Mouse (Mus musculus) common myeloid progenitor, adult 5-6 weeks (primary cell): Measurements from ENCODE around the gene Pitx2. TPM values are rescaled to one million over a fixed set of nuclear protein-coding genes. Genes with fewer than 3 reads are reported as not detected.

Source experiments
- ATAC-seq: replicated peaks from 2 replicates; pipeline ENCODE4 v1.8.0; 2016; ENCODE audit warnings: low read depth, mild to moderate bottlenecking, moderate TSS enrichment, inconsistent platforms; ENCODE audit not compliant: poor library complexity, severe bottlenecking
- total RNA-seq: library from RNA; stranded (forward); fragments of 200-1000, 187-1606 nt; gene quantifications from 2 replicates; pipeline ENCODE4 v1.2.3, GENCODE M21; 2017

Pitx2 gene
- total RNA-seq, 1 experiment from 2014 or later: 0.41 TPM

- ATAC-seq: no peak
These were observed 1.5 kb downstream of the Pitx2 start for GRCm38 (mm10) chr3:129201156-129201555.

- ATAC-seq: no peak
These were observed 2.1 kb downstream of the Pitx2 start for GRCm38 (mm10) chr3:129201681-129202255.

GRCm38 (mm10) chr3:129202871-129203740, 3.4 kb downstream of the Pitx2 start:
- ATAC-seq: no peak

- ATAC-seq: peak; percentile 3; the same call in 1 of the 2 replicates
These were observed 4.2 kb downstream of the Pitx2 start for GRCm38 (mm10) chr3:129203761-129204440.

DNA sequence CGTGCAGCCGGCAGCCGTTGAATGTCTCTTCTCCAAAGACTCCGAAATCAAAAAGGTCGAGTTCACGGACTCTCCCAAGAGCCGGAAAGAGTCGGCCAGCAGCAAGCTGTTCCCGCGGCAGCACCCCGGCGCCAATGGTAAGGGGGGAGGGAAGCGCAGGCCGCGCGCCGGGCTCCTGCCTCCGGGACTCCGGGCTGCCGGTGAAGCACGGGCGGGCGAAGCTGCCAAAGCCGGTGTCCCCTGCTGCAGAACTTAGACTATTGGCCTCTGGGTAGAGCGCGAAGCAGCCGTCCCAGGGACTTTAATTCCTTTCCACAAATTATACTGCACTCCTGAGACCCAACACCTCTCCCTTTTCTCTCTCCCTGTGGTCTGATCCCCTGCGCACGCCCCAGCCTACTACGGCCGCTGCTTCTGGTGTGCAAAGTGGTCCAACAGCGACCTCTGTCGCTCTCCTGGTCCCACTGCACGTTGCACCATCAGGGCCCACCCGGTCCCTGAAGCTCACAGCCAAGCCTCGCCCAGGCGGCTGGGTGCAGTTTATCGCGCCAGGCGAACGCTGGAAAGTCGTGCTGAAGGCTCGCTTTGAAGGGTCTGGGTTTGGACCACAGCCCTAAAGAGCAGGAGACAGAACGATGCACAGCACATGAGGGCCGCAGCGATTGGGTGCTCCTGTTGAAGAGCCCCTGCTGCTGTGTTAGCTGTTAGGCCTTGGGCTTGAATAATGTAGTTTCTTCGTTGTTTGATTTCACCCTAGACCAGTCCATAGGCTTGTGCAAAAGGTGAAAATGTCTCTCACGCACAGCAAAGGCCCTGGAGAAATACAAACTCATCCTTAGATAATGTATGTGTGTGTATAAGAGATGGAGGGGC, 5.0 kb downstream of the Pitx2 start:
- ATAC-seq: peak; percentile 94

DNA sequence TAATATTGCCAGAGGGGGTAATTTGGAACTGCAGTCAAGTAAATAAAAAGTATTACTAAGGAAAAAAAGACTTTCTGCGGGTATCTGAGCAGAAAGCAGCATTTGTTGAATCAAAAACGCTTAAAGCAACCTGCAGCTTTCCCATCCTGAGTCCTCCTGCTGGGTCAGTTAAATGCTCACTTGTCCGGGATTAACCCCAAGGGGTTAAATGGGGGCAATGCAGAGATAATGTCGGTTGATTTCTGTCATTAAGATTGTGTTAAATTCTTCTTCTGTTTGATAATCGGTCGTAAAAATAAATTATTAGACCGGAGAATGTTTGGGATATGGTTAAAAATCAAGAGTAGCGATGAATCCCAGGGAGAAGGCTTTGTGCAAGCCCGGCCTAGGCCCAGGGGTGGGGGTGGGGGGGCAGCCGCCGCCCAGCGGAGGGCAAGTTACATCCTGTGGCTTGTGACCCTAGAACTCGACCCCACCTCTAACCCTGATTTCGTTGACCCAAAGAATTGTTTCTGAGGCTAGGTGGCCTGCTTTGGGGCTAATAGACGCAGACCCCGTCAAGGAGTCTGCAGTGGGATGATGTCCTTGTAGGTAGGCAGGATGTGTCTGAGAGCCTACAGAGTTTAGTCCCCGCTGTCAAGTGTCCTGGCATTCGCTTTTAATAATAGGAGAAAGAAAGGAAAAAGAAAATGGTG, 6.0 kb downstream of the Pitx2 start:
- no peak for ATAC-seq

- no peak for ATAC-seq
These were observed 7.1 kb downstream of the Pitx2 start for GRCm38 (mm10) chr3:129206776-129207175.

DNA sequence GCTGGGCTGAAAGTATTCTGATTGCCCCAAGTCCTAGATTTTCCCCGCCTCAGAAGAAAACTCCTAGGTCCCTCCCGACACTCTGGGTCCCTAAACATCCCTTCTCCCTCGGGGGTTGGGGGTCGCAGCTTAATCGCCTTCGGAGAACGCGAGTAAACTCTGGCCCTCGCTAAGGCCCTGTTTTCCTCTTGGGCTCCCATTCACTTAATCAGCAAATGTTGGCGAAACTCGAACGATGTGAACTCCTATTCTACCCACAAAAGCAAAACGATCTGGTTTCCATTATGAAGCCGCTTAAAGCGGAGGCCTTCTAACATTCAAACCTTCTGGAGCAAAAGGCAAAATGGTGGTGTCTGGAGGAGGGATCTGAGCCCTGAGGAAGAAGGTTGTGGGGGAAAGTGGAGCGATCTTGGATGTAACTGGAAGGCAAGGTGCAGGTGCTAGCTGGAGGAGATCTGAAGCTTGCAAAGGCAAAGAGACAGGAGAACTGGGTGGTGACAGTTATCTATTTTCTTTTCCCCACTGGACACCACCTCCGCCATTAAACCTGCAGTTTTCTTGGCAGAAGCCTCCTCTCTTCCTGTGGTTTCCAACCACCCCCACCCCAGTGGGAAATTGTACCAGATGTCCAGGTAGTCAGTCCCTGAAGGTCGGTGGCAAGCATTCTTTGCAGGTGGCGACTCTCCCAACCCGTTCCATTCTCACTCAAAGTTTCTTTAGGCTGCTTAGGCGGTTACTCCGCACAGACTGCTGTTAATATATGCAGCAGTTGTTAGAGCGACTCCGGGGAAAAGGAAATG, 7.8 kb downstream of the Pitx2 start:
- ATAC-seq: no peak

- ATAC-seq: no peak
These were observed 8.3 kb downstream of the Pitx2 start for GRCm38 (mm10) chr3:129208031-129208380.

DNA sequence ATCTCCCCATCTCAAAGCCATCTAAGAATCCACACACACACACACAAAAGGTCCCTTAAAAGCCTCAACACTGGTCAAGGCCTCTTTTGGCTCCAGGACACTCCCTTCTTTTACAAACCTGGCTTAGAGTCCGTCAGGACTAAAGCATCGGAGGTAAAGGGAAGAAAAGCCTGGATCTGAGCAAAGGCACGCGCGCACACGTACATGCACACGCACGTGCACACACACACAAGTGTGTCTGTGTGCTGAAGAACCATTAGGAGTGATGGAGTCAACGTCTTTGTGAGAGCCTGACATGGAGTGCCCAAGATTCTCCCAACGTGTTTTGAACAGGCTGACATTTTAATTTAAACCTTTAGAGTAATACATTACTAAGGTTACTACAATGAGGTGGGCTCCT, 8.7 kb downstream of the Pitx2 start:
- ATAC-seq: no peak

- no peak for ATAC-seq
These were observed 9.6 kb downstream of the Pitx2 start for GRCm38 (mm10) chr3:129209266-129209665.

- ATAC-seq: no peak
These were observed 10.1 kb downstream of the Pitx2 start for GRCm38 (mm10) chr3:129209771-129210170.

GRCm38 (mm10) chr3:129212038-129212645, 12.5 kb downstream of the Pitx2 start:
- ATAC-seq: no peak

- no peak for ATAC-seq
These were observed 13.1 kb downstream of the Pitx2 start for GRCm38 (mm10) chr3:129212807-129213206.

GRCm38 (mm10) chr3:129213633-129214145, 14.0 kb downstream of the Pitx2 start:
- ATAC-seq: peak; percentile 89

- ATAC-seq: no peak; the same call in 1 of the 2 replicates
These were observed 14.5 kb downstream of the Pitx2 start for GRCm38 (mm10) chr3:129214146-129214665.

- ATAC-seq: no peak
These were observed 15.0 kb downstream of the Pitx2 start for GRCm38 (mm10) chr3:129214666-129215161.
